In genomic region chr10:77150016-77150415, GRCm38 (mm10) we compare ENCODE assay signal across 12 mouse cellular contexts. TPM values are rescaled to one million over a fixed set of nuclear protein-coding genes. Genes with fewer than 3 reads are reported as not detected.
A peak's percentile ranks its signal among the peaks of the same experiment; 100 is the strongest.
DNase-seq lines count a peak whose midpoint lies in the region; ATAC-seq and TF ChIP-seq lines count a peak whose summit lies in the region.
"Had no signal": no experiment of that assay in that cellular context is flagged by ENCODE, and none has a peak within 500 bp of the region (broad histone marks: within the 10 kb centered on the region; RNA-seq: fewer than 3 reads in every experiment).

No protein-coding gene starts in this region.

- 41% methylated on average over 8 of the region's 8 CpGs for WGBS in forebrain, embryonic 11.5 days
- 41% methylated on average over 8 of the region's 8 CpGs for WGBS in forebrain, embryonic 15.5 days
- WGBS in lung, embryonic 15.5 days, result 25% methylated on average over 8 of the region's 8 CpGs
- WGBS in heart, postnatal 0 days, result 22% methylated on average over 8 of the region's 8 CpGs
- 46% methylated on average over 8 of the region's 8 CpGs for WGBS in midbrain, postnatal 0 days
- WGBS in cerebellum, adult 2 months, result 21% methylated on average over 8 of the region's 8 CpGs

- H3K27me3 ChIP-seq in forebrain, embryonic 11.5 days (ENCODE audit: control insufficient read depth, insufficient read depth, low read length), result no peaks in the 10 kb centered on the region
- H3K27me3 ChIP-seq in forebrain, embryonic 15.5 days, result no peaks in the 10 kb centered on the region
- H3K27me3 ChIP-seq in lung, embryonic 15.5 days, result no peaks in the 10 kb centered on the region
- no peaks in the 10 kb centered on the region for H3K27me3 ChIP-seq in heart, postnatal 0 days (ENCODE audit: control insufficient read depth, insufficient read depth, low read length)
- no peaks in the 10 kb centered on the region for H3K27me3 ChIP-seq in midbrain, postnatal 0 days (ENCODE audit: insufficient read depth, low read length)
- no peaks in the 10 kb centered on the region for H3K27me3 ChIP-seq in cerebellum, adult 2 months (ENCODE audit: control insufficient read depth, insufficient read depth, low read length)

- no peak for TF ChIP-seq CTCF in heart, postnatal 0 days (IDR thresholded peaks at IDR 0.05; ENCODE audit: low read depth)
- TF ChIP-seq CTCF in midbrain, postnatal 0 days (IDR thresholded peaks at IDR 0.05), result no peak
- no peak for TF ChIP-seq CTCF in cerebellum, adult 2 months (IDR thresholded peaks at IDR 0.05; ENCODE audit: borderline replicate concordance, insufficient read depth, low read depth, low read length)

- TF ChIP-seq POLR2A in cerebellum, adult 2 months (IDR thresholded peaks at IDR 0.05; ENCODE audit: borderline replicate concordance, insufficient read depth, low read length), result no peak

- H3K4me1 ChIP-seq in forebrain, embryonic 11.5 days (replicated peaks; ENCODE audit: control insufficient read depth, insufficient read depth, low read length), result peaks cover 23% of the 10 kb centered on the region
- peaks cover 28% of the 10 kb centered on the region for H3K4me1 ChIP-seq in forebrain, embryonic 15.5 days
- H3K4me1 ChIP-seq in lung, embryonic 15.5 days, result peaks cover 62% of the 10 kb centered on the region
- peaks cover 32% of the 10 kb centered on the region for H3K4me1 ChIP-seq in heart, postnatal 0 days (ENCODE audit: control insufficient read depth, insufficient read depth)
- peaks cover 11% of the 10 kb centered on the region for H3K4me1 ChIP-seq in midbrain, postnatal 0 days (ENCODE audit: insufficient read depth, low read length)
- H3K4me1 ChIP-seq in cerebellum, adult 2 months (ENCODE audit: control insufficient read depth, insufficient read depth, low read length), result no peaks in the 10 kb centered on the region

- no peaks in the 10 kb centered on the region for H3K9me3 ChIP-seq in forebrain, embryonic 11.5 days (ENCODE audit: control insufficient read depth, low read length)
- no peaks in the 10 kb centered on the region for H3K9me3 ChIP-seq in forebrain, embryonic 15.5 days
- no peaks in the 10 kb centered on the region for H3K9me3 ChIP-seq in lung, embryonic 15.5 days
- no peaks in the 10 kb centered on the region for H3K9me3 ChIP-seq in heart, postnatal 0 days (replicated peaks; ENCODE audit: control insufficient read depth, low read length)
- no peaks in the 10 kb centered on the region for H3K9me3 ChIP-seq in midbrain, postnatal 0 days (ENCODE audit: low read length)

- no peak for ATAC-seq in forebrain, embryonic 11.5 days (replicated peaks; ENCODE audit: low FRiP score)
- ATAC-seq in forebrain, embryonic 15.5 days (replicated peaks), result no peak
- no peak for ATAC-seq in lung, embryonic 15.5 days (ENCODE audit: borderline replicate concordance, extremely low read depth, low FRiP score, low TSS enrichment)
- peak; percentile 40; the same call in 1 of the 2 replicates for ATAC-seq in heart, postnatal 0 days (ENCODE audit: insufficient read depth, low read depth)
- ATAC-seq in midbrain, postnatal 0 days (ENCODE audit: low FRiP score), result no peak

- peak overlapping the region; percentile 93 for H3K27ac ChIP-seq in forebrain, embryonic 11.5 days (ENCODE audit: low read depth, low read length)
- no peak overlapping the region for H3K27ac ChIP-seq in forebrain, embryonic 15.5 days (replicated peaks)
- peak overlapping the region; percentile 87 for H3K27ac ChIP-seq in lung, embryonic 15.5 days
- H3K27ac ChIP-seq in heart, postnatal 0 days (ENCODE audit: low read depth), result peak overlapping the region; percentile 49
- H3K27ac ChIP-seq in midbrain, postnatal 0 days (ENCODE audit: low read depth, low read length), result no peak overlapping the region
- no peak overlapping the region for H3K27ac ChIP-seq in cerebellum, adult 2 months (ENCODE audit: insufficient read depth, low read length)
- H3K27ac ChIP-seq: gastrocnemius, adult 2 months had no signal

- TF ChIP-seq EP300 in heart, postnatal 0 days (IDR thresholded peaks at IDR 0.05; ENCODE audit: low read depth), result no peak

- H3K4me3 ChIP-seq in forebrain, embryonic 11.5 days (ENCODE audit: low read depth, low read length), result no peak overlapping the region
- H3K4me3 ChIP-seq in forebrain, embryonic 15.5 days, result no peak overlapping the region
- no peak overlapping the region for H3K4me3 ChIP-seq in lung, embryonic 15.5 days
- no peak overlapping the region for H3K4me3 ChIP-seq in heart, postnatal 0 days (ENCODE audit: low read depth, low read length)
- H3K4me3 ChIP-seq in midbrain, postnatal 0 days (ENCODE audit: low read depth, low read length), result no peak overlapping the region
- no peak overlapping the region for H3K4me3 ChIP-seq in cerebellum, adult 2 months (replicated peaks; ENCODE audit: insufficient read depth, low read depth, low read length)
- H3K4me3 ChIP-seq: gastrocnemius, adult 2 months had no signal

- no peaks in the 10 kb centered on the region for H3K36me3 ChIP-seq in forebrain, embryonic 11.5 days (ENCODE audit: control insufficient read depth, insufficient read depth, low read length)
- H3K36me3 ChIP-seq in forebrain, embryonic 15.5 days, result no peaks in the 10 kb centered on the region
- no peaks in the 10 kb centered on the region for H3K36me3 ChIP-seq in lung, embryonic 15.5 days
- H3K36me3 ChIP-seq in heart, postnatal 0 days (replicated peaks; ENCODE audit: control insufficient read depth, insufficient read depth, low read length), result no peaks in the 10 kb centered on the region
- no peaks in the 10 kb centered on the region for H3K36me3 ChIP-seq in midbrain, postnatal 0 days (ENCODE audit: insufficient read depth, low read length)

- no peak for DNase-seq in forebrain, embryonic 11.5 days (ENCODE audit: low spot score)
- DNase-seq in lung, postnatal 25 days (ENCODE audit: low spot score), result no peak
- DNase-seq in heart, postnatal 0 days (ENCODE audit: low spot score), result peak; percentile 65
- DNase-seq in midbrain, postnatal 0 days (ENCODE audit: low spot score), result peak; percentile 39
- no peak for DNase-seq in thymus, postnatal 10 days (ENCODE audit: low spot score in 2 of 2)
- DNase-seq in cerebellum, adult 2 months, result no peak
- DNase-seq: cerebellum, adult 11-12 months; gastrocnemius, adult 2 months; right cerebral cortex, postnatal 4 days had no signal

- H3K4me2 ChIP-seq in forebrain, embryonic 11.5 days (ENCODE audit: low read depth, low read length, severe bottlenecking), result no peak overlapping the region
- H3K4me2 ChIP-seq in forebrain, embryonic 15.5 days (replicated peaks), result no peak overlapping the region
- 0 out of 2 replicates have a peak overlapping the region, but pooled peaks have one; percentile 1 for H3K4me2 ChIP-seq in lung, embryonic 15.5 days
- H3K4me2 ChIP-seq in heart, postnatal 0 days (ENCODE audit: low read depth, low read length), result no peak overlapping the region
- H3K4me2 ChIP-seq in midbrain, postnatal 0 days (ENCODE audit: low read depth, low read length, poor library complexity, severe bottlenecking), result no peak overlapping the region

- H3K9ac ChIP-seq in forebrain, embryonic 11.5 days (ENCODE audit: low read length), result peak overlapping the region; percentile 21; the same call in 1 of the 2 replicates
- H3K9ac ChIP-seq in forebrain, embryonic 15.5 days (replicated peaks), result no peak overlapping the region
- no peak overlapping the region for H3K9ac ChIP-seq in lung, embryonic 15.5 days
- H3K9ac ChIP-seq in heart, postnatal 0 days (replicated peaks; ENCODE audit: low read depth, low read length), result no peak overlapping the region
- H3K9ac ChIP-seq in midbrain, postnatal 0 days (replicated peaks; ENCODE audit: low read length, poor library complexity, severe bottlenecking), result no peak overlapping the region

RNA-seq across cellular contexts. Expression of gene Col18a1, which starts 16.3 kb away (rescaled TPM):
- 79.0 and 86.7 TPM in 2 replicates for polyA plus RNA-seq in forebrain, embryonic 11.5 days (2014; fragmentation: Nextera tagmentation; extraction: Ambion mirVana)
- 23.5 and 23.8 TPM in 2 replicates for polyA plus RNA-seq in forebrain, embryonic 15.5 days (2015; fragmentation: Nextera tagmentation; extraction: Ambion mirVana)
- 263 and 283 TPM in 2 replicates for polyA plus RNA-seq in lung, embryonic 15.5 days (2015; fragmentation: Nextera tagmentation; extraction: Ambion mirVana)
- total RNA-seq in heart, postnatal 0 days (2014; rRNA removed; ENCODE audit: low replicate concordance), result 130 and 133 TPM in 2 replicates
- 40.6 and 47.3 TPM in 2 replicates for polyA plus RNA-seq in heart, postnatal 0 days (2015; fragmentation: Nextera tagmentation; extraction: Ambion mirVana)
- total RNA-seq in midbrain, postnatal 0 days (2014; rRNA removed), result 27.7 and 30.3 TPM in 2 replicates
- 14.6 and 15.4 TPM in 2 replicates for polyA plus RNA-seq in midbrain, postnatal 0 days (2015; fragmentation: Nextera tagmentation; extraction: Ambion mirVana)
- 45.7 and 52.8 TPM in 2 replicates for polyA plus RNA-seq in cerebellum, adult 2 months (2012; rRNA removed)
- total RNA-seq: monocyte, adult 5-6 weeks had no signal

Comparison
In these comparisons a context has a peak if more than half of its experiments do, and no peak if none do; other contexts are left out.
1. H3K27ac ChIP-seq: peak in forebrain, embryonic 11.5 days (single experiment), lung, embryonic 15.5 days (single experiment) and heart, postnatal 0 days (single experiment); none in forebrain, embryonic 15.5 days (single experiment), midbrain, postnatal 0 days (single experiment) and cerebellum, adult 2 months (single experiment).
2. DNase-seq: peak in heart, postnatal 0 days (single experiment) and midbrain, postnatal 0 days (single experiment); none in forebrain, embryonic 11.5 days (single experiment), lung, postnatal 25 days (single experiment), thymus, postnatal 10 days (0 of 2) and cerebellum, adult 2 months (0 of 2).